Mouse (Mus musculus): ENCODE data around the gene Otud6a.
A peak's percentile ranks its signal among the peaks of the same experiment; 100 is the strongest.
"Not testable (repeated sequence)": the region's sequence is repeated elsewhere in the genome, so short reads cannot be mapped to it uniquely, and the experiment has no call there.

The Otud6a gene

GRCm38 (mm10) chrX:100428693-100429092 lies at the start of gene Otud6a:
TSS of gene Otud6a (plus strand) at chrX:100429013.
- DNase-seq, result no peak

- DNase-seq, result no peak
Observed at GRCm38 (mm10) chrX:100389887-100390286, 38.9 kb upstream of the Otud6a start.

GRCm38 (mm10) chrX:100392304-100392703 lies 36.5 kb upstream of the Otud6a start:
- DNase-seq, result no peak

DNA sequence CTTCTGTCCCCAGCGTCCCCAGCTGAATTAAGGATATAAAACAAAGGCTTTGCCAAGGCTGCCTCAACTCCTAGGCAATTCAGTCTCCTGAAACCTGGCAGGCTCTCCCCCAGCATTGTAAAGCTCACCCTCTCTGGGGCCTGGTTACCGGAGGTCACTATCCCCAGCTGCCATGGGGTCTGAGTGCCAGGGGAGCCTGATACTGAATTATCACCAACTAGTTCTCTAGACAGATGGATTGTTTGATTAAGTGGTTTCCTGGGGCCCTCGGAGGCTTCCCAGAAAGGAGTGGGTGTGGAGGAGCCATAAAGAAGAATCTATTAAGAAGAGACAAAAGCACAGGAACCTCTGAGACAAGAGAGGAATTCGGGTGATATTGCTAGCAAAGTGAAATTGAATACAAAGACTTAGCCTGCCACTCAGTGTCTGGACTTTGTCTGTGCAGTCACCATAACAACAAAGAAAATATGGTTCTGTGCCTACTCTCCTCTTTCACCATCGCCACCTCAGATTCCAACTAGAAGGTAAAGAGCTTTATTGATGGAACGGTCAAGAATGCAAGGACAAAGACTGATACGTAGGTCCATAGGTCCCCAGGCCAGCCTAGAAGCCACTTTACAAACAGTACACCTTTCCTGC lies 34.5 kb upstream of the Otud6a start:
- no peak for DNase-seq

DNA sequence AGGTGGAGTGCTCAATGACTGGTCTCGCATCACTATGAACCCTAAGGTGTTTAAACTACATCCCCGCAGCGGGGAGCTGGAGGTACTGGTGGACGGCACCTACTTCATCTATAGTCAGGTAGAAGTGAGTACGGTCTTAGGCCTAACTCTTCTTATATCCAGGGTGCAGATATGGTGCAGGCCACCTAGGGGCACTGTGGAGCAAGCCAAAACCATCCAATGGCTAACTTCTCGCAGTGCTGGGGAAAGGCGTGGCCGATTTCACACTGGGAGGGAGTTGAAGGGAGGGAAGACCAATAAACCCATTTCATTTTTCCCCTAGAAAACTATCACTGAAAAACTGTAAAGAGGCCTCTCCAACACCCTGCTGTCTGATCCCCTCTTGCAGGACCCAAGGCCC lies 33.8 kb upstream of the Otud6a start:
- no peak for DNase-seq

GRCm38 (mm10) chrX:100400900-100401299 lies 27.9 kb upstream of the Otud6a start:
- DNase-seq, result no peak

GRCm38 (mm10) chrX:100401657-100402056 lies 27.2 kb upstream of the Otud6a start:
- no peak for DNase-seq

DNA sequence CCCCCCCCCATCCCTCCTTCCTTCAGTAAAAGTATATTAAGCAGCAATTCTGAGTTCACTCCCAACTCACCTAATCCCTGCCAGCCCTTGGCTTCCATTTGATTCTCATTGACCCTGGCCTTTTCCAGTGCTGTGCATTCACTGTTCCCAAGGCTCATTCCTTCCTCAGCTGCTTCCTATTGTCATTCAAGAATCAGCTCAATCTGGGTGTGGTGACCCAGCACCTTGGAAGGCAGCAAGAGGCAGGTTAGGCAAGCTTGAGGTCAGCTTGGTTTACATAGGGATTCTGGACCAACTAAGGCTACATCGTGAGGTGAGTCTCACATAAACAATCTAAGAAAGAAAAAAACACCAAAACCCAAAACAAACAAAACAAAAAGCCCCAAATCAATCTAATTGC lies 19.6 kb upstream of the Otud6a start:
- no peak for DNase-seq

GRCm38 (mm10) chrX:100432311-100432710 lies 3.5 kb downstream of the Otud6a start:
- DNase-seq, result no peak

- not testable (repeated sequence) for DNase-seq
Observed at GRCm38 (mm10) chrX:100442617-100443016, 13.8 kb downstream of the Otud6a start, which contains the start of gene Awat2. TSS of gene Awat2 (minus strand) at chrX:100442717.

DNA sequence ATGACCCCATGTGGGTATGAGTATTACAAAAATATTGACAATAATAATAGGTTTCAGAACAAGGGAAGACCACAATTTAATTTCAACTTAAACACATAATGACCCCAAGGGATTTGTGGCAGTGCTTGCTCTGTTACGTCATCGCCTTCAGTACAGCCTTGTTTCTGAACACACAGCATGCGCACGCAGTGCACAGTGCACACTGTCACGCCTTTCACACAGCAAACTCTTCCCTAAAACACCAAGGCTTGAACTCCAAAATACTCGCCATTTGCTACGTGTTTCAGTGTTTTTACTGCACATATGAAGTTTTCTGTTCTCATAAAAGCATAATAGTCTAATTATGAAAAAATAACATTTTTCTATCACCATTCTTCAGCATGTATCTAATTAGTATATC lies 14.7 kb downstream of the Otud6a start:
- peak; percentile 17 to 21 for DNase-seq

GRCm38 (mm10) chrX:100468047-100468446 lies 39.2 kb downstream of the Otud6a start:
- DNase-seq, result no peak

DNA sequence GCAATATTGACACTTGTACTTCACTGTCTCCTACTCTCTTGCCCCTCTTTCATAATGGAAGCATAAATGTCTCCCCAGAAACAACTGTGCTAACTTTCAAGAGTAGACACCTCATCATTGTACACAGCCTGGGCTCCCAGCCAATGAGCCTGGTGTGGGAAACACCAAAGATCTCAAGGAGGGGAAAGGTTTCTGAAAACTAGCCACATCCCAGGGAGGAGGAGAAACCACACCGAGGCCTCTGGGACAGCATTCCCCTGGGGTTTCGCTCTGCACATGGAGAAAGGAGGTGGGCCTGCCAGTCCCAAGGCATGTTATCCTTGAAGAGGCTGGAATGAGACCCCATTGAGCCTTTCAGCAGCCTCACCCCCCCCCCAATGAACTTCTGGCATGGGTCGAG lies 41.3 kb downstream of the Otud6a start:
- DNase-seq, result no peak

GRCm38 (mm10) chrX:100471491-100471890 lies 42.7 kb downstream of the Otud6a start:
- no peak for DNase-seq

DNA sequence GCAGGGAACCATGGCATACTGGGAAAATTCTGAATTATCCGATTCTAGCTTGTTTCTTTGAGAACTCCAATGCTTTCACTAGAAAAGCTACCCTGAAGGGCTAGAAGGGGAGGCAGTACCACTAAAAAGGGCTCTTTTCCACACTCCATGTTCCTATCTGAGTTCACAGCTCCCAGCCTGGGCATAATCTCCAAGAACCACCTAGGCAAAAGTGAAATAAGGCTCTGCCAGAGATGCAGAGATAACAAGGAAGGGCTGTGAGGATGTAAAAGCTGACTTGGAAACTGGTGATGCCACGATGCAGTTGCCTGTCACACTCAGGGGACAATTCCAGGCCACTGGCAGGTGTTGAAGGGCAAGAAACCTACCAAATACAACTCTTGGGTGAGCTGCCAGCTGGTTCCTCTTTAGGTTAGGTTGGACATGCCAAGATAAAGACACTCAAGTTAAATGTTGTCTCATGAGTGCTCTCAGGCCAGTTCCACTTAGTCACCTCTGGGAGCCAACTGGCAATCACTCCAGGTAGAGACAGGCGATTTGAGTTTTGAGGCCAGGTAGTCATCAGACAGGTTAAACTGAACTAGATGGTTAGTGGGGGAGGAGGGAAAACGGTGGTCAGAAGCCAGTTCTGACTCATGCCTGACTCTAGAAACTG lies 46.9 kb downstream of the Otud6a start:
- DNase-seq, result no peak
